Mouse (Mus musculus) brain, embryonic 14.5 days (tissue): ENCODE results near the gene Rnf217. TPM values are rescaled to one million over a fixed set of nuclear protein-coding genes. Genes with fewer than 3 reads are reported as not detected.

Experiments
- DNase-seq: peaks from one replicate; pipeline ENCODE4 v3.0.0-alpha.2; 2011; ENCODE audit warnings: low read depth
- CTCF ChIP-seq: fragments of 200-500 bp; IDR thresholded peaks from 2 replicates; pipeline ENCODE4 v1.5.1; 2012; ENCODE audit warnings: inconsistent platforms, mild to moderate bottlenecking, moderate library complexity, borderline replicate concordance; ENCODE audit not compliant: insufficient read depth, insufficient read length; ENCODE audit errors: extremely low read depth
- POLR2A ChIP-seq: fragments of 200-500 bp; IDR thresholded peaks from 2 replicates; pipeline ENCODE4 v1.6.1; 2012; ENCODE audit warnings: mild to moderate bottlenecking, inconsistent platforms, borderline replicate concordance; ENCODE audit not compliant: poor library complexity, insufficient read depth, insufficient read length, severe bottlenecking; ENCODE audit errors: extremely low read depth
- polyA plus RNA-seq: library from polyadenylated mRNA; depleted of rRNA; stranded (reverse); fragments of >200 nt; gene quantifications from 2 replicates; pipeline ENCODE4 v1.2.3, GENCODE M21; 2012

Rnf217 gene
- polyA plus RNA-seq, 1 experiment, result 4.7 TPM

DNA sequence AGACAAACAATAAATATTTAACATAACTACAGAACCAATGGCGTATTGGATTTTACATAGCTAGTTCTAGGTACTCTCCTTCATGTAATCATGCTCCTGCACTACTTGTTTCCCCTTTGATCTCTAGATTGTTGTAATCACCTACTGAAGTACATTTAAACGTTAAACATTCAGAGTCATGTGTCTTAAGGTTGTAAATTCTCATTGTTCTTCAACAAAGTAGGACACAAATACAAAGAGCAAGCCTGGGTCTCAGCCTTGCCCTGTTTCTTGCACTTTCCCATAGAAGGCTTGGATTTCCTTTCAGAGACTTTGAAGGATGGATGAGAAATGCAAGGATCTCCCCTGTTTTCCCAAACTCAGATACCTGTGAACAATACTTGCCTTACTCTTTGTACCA, 61.8 kb downstream of the Rnf217 start:
- no peak for DNase-seq

DNA sequence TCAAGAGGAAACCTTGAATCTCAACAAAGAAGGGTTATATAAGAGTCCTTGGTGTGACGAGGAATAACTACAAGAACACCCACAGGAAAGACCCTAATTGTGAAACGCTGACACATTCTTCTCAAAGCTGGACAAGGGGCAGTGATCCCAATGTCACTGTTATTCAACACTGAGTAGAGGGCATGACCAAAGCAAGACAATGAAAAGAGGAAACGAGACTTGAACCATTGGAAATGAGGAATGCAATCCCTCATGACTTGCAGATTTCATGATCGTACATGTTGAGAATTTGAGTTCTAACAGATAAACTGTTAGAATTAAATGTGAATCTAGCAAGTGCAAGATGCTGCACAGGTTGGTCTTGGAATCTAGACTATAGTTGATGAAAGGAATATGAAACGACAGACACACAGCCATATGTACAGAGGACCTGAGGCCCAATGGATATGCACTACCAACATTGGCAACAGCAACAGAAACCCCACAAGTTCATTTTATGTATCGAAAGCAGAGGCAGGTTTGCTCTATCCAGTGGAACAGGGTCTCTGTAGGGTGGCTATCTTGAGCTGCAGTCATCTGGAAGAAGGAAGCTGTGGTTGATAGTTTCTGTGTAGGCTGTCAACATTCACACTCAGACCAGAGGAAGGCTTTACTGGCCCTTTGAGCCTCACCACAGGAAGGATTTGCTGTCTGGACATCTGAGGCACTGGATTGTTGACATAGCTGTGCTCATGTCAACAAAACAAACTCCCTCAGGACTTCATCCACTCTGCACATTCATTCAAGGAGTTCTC, 64.6 kb downstream of the Rnf217 start:
- peak; percentile 33 for DNase-seq

More for the DNA sequence above, 61.8 kb downstream of the Rnf217 start:
- no peak for TF ChIP-seq POLR2A
- TF ChIP-seq CTCF, result no peak

DNA sequence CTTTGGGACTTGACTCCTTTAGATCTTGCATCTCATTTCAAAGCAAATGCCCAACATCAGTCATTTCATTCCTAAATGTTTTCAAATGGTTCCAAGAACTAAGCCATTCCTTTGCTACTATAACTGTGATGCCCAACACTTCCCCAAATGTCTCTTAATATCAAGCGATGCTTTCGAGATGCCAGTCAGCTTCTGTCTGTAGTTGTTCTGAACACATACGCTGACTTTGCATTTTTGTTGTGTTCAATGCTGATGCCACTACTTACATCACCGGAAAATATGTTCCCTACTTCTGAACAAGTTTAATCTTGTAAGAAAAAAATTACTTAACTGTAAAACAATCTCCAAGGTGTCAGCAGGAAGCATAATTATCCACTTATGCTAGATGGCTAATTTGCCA, 68.5 kb downstream of the Rnf217 start:
- TF ChIP-seq CTCF (no peak), POLR2A (no peak)

More for the DNA sequence above, 64.6 kb downstream of the Rnf217 start:
- no peak for TF ChIP-seq POLR2A
- TF ChIP-seq CTCF, result no peak

DNA sequence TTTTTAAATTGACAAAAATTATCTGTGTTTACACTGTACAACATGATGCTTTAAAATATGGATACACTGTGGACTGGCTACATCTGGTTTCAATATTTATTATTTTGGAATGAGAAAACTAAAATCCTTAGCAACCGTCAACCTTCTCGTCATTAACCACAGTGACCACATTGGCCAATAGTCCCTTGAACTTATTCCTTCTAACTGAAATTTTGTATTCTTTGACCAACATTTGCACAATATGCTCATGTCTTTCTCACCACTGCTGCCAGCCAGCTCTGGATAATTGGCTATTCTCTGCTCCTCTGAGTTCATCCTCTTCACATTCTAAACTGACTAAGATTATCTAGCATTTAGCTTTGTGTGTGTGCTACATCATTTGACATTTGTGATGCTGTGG, 69.6 kb downstream of the Rnf217 start:
- DNase-seq, result no peak
- TF ChIP-seq POLR2A, result no peak
- TF ChIP-seq CTCF, result no peak

More for the DNA sequence above, 68.5 kb downstream of the Rnf217 start:
- peak; percentile 19 for DNase-seq

DNA sequence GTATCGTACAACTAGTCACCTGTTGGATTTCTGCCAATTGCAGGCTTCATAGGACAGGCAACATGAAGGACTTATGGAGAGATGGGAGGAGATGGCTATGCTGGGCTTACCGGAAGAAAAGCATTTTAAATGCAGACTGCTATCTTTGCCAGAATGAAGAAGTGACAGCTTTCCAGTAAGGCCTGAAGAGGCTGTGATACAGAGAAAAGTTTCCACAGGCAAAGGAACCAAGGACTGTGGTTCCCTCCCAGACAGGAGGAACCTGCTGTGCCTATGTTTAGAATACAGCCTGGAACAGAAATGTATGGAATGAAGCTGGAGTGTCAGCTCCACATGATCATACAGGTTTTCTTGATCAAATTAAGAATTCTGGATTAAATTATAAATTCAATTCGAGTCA, 70.3 kb downstream of the Rnf217 start:
- TF ChIP-seq POLR2A (no peak), CTCF (no peak)
- no peak for DNase-seq

DNA sequence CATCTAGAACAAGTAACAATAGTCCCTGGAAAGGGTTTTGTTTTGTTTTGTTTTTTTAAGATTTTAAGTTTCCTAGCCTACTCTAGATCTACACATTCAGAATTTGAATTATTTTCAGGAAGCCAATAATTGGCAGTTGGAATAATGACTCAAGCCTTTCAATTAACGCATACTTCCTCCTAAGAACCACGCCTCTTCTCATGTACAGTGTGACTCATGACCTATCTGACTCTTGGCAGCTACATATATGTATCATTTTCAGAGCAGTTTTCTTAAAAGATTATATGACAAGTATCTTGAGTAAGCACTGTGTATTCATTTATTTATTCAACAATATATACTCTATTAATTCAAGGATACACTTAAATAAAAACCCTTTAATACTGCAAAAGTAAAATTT, 70.7 kb downstream of the Rnf217 start:
- DNase-seq, result no peak

DNA sequence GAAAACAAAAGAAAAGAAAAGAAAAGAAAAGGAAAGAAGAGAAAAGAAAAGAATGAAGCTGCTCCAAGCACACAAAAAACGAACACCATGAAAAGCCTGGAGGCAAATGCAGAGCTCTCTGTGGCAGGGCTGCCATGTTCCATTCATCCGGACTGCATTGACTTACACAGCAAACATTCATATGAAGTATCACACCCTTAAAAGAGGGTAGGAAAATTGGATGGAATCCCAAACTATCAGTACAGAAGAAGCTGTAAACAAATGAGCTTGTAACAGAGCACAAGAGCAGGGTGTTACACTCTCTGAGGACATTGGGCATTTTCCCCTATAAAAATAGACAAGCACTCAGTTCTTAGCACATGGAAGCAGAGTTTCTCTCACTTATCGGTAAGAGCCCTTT, 71.8 kb downstream of the Rnf217 start:
- TF ChIP-seq POLR2A (no peak), CTCF (no peak)
- peak; percentile 57 for DNase-seq

More for the DNA sequence above, 70.7 kb downstream of the Rnf217 start:
- TF ChIP-seq CTCF (no peak), POLR2A (no peak)

DNA sequence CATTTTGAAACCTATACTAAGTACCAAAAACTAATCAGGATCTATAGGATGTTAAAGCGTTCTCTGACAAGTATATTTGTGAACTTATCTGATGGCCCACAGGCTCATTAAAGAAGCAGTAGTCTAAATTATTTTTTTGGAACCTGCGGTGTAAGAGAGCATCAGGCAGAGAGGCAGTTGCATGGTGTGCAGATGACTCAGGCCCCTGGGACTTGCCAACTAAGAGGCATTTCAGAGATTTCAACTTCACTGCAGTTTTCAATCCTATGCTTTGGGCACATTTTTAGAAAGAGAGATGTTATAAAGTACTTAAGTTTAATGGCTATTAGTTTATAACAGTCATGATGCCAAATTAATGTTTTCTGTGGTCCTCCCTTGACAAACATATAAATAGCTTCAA, 73.9 kb downstream of the Rnf217 start:
- no peak for DNase-seq

DNA sequence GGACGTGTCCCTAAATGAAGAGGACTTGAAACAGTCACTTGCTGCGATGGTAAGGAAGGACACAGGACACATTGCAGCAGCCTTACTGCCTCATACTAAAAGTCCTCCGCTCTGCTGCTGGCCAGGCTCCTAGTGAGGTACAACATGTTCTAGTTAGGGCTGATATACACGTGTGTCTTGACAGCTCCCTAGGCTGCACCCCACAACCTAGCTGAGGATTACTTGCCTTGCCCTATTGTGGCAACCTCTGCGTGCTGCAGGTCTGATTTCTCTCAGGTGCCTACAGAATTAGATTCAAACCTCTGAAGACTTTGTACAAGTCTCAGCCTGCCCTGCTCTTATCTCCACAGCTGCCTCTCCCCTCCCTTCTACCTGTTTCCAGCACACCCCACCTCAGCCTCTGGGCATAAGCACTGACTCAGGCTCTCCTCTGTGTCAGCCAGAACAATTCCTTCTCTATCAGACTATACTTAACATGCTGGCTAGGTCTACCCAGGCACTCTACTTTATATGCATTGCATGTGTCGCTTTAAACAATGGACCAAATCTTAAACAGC, 75.6 kb downstream of the Rnf217 start:
- no peak for DNase-seq
- no peak for TF ChIP-seq CTCF
- no peak for TF ChIP-seq POLR2A

More for the DNA sequence above, 73.9 kb downstream of the Rnf217 start:
- TF ChIP-seq CTCF, result no peak

DNA sequence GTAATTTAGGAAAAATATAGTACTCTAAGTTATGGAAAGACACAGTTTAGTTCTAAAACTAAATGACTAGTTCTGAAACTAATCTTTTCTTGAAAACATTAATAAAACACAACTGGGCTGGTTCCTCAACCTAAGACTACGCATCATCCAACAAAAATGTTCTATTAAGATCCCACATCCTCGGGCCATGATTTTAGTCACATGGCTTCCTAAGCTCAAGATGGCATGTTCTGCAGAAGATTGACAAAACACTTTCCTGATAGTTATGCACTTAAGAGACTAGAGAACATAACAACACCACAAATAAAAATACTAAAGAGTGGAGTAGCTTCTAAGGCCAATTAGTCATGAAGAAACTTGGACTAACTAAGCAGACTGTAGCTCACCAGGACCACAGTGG, 76.2 kb downstream of the Rnf217 start:
- TF ChIP-seq CTCF (no peak), POLR2A (no peak)
- no peak for DNase-seq

DNA sequence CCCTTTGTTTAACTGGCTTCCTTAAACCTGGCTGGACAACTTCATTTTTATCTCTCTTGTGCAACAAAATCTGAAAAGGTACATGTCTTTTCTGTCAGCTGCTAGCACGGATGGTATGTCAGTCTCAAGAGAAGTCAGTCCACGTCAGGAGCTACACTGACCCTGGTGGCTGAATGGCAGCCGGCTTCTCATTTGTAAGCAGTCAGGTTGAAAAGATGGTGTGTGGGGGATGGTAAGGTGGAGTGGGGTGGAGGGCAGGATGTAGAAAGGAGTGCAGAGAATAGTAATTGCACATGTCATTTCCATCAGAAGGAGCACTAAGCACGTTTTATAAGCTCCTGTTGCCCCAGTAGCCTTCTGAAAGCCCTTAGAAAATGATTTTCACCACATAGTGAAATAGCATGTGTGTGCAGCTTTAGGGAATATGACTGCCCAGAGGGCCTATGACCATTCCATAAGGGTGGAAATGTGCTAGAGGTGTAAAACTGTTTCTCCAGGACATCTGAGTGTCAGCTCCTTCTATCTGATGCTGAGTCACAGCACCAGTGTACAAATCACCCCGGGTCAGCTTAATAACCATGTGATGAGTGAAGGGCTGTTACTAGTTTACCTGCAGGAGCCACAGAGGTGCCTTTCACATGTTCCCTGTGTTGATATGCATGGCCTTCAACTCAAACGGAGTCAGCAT, 80.5 kb downstream of the Rnf217 start:
- no peak for TF ChIP-seq CTCF
- peak; percentile 60 for DNase-seq

DNA sequence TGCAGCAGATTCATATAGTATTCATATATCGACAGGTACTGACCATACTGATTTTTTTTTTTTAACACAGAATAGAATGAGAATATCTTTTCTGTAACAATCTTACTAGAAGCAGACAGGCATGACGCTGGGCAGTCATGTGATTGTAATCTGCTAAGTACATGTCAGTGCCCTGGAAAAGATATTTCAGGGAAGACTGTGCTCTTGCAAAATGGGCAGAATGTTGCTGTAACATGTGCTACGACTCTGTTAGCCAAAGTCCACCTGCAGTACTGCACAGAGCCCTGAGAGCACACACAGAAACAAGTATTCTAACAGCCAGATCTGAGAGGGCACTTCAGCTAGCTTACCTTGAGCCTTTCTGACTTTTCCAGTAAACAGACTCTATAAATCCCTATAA, 83.3 kb downstream of the Rnf217 start:
- TF ChIP-seq CTCF (no peak), POLR2A (no peak)
- DNase-seq, result no peak
